Mouse (Mus musculus) adrenal gland, postnatal 25 days (tissue): Measurements from ENCODE around the gene Casr. TPM values are rescaled to one million over a fixed set of nuclear protein-coding genes. Genes with fewer than 3 reads are reported as not detected.

Experiments
- DNase-seq: peaks from one replicate; pipeline ENCODE4 v3.0.0; 2021; ENCODE audit warnings: mixed read lengths
- long read RNA-seq: library from polyadenylated mRNA; stranded (forward); transcript quantifications from one replicate; pipeline ENCODE4 v2.0.0, GENCODE M21; 2021
- total RNA-seq: library from RNA; stranded (reverse); gene quantifications from 2 replicates; pipeline ENCODE4 v1.2.3, GENCODE M21; 2021

The Casr gene
- not detected in 2 replicates for total RNA-seq
- long read RNA-seq = 0 reads

DNA sequence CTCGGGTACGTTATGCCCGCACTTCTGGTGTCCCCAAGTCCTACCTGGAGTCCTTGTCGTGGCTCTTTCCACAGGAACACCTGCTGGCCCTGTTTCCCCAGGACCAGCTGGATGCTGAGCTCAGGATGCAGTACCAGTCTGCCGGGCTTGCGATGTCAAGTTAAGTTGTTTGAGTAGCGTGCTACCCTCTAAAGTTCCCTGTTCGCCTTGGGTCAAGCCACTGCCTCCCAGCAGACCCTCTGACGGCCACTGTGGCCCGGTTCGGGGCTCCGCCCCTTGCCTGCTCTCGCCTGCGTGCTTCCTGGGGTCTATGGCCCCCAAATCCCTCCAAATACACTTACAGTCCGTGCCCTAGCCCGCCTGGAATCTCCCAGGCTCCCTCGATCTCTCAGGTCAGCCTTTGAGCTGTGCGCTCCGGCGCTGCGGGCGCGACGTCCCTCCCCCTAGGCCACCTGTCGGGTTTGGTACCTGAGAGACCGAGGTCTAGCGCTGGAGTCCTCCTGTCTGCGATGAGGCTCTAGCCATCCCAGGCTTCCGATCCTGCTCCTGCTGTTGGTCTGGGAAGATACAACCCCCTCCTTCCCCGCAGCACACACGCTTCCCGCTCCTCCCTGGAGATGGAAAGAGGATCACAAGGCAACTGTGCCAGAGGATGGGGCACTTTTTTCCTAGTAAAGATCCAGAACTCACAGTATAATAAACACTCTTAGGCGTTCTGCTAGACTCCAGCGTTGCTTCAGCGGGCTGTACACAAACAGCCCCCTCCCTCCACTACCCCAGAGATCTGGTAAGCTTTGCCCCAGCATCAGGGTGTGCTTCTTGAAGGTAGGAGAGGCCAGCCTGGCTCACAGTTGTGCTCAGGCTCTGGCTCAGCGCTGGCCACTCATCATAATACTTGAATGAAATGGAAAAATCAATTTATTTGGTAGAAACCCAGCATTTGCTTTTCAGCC is at the start of gene Casr:
Gene Casr, minus strand, starts transcription at position 756 of the 953 bp plus-strand sequence.
- DNase-seq = no peak

DNA sequence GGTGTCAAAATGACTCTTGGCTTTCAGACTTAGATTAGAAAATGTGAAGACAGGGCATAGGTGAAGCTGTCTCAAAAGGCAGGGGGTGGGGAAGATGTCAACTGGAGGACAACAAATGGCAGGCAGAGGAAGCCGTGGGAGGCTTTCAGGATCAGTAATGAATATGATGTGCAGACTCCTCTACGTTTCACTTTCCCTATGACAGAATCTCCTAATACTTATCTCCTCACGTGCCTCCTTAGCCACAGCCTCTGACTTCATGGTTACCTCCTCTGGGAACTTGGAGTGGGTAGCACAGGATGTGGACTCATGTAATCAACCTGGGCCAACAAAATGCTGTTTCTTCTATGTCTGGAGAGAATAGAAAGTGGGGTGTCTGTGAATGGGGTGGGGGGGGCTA is 40.7 kb upstream of the Casr start:
- no peak for DNase-seq

DNA sequence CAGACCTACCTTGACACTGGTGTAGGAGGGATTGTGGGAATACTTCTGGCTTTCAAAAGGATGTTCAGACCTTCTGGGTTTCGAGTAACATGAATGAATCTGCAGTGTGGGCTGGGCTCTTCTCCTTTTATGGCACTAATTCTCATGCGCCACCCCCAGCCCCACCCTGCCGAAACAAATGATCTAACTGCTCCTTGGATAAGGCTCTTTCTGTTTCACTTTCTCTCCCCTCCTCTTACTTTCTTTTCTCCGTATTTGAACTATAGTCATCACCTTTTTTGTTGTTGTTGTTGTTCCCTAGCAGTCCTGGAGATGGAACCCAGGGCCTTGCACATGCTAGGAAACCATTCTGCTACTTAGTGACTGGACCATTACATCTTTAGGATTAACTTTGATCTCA is 36.3 kb upstream of the Casr start:
- no peak for DNase-seq

DNA sequence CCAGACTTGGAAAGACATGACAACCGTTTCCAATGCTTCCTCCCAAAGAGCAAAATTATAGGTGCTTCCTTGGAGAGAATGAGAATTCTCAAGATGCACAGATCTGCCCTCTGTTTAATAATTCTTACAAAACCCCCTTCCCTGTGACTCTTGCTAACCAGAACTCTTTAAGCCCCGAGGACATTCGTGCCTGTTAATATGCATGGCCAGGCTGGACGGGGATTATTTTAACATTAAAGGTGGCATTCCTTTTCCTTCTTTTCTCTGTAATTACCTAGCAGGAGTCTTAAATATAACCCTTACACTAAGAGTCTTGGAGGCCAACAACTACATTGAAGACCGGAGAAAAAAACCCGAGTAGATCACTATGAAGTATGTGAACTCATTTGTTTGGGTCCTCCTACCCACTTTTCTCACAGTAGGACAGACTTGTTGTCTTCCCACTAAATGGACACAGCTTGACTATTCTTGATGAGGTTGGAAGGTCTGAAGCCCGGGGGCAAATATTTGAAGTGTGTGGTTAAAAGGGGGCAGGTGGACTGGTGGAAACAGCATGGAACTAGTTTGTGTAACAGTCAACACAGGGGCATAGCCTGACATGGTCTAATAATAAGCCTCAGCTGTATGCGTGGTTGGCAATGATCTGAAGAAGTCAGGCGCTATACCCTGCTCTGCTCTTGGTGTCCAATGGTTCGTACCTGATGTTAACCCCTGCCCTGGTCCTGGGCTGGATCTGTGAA is 34.9 kb upstream of the Casr start:
- no peak for DNase-seq

DNA sequence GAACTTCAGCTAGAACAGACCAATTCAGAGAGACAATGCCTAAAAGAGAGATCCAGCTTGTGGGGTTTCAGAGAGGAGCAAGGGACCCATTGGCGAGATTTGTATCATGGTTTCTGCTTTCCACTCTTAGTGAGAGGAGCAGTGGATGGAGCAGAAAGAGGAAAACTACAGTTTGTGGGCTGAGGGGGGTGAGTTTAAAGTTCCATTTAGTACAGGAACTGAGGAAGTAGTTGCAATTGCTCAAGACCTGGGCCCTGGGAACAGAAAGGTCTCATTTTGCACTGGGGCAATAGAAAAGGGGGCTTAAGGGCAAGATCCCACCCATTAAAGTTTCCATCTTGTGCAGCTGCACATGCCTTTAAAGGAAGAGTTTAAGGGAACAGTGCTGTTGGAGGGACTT is 28.0 kb upstream of the Casr start:
- no peak for DNase-seq

DNA sequence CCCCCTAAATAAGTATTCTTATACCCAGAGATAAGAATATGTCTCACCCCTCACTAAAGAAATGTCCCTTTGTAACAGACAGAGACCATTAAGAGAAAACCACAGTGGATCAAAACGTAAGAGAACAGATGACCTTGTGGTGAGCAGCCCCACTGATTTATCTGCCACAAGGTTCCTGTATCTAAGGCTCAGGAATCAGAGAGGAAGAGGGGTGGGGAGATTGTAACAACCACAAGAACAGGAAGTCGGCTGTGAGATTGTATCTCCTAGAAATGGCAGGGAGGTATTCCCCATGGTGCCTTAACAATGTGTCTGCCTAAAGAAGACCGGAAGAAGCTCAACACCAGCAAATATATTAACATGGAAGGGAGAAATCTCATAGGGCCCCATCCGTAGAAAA is 26.0 kb upstream of the Casr start:
- no peak for DNase-seq

DNA sequence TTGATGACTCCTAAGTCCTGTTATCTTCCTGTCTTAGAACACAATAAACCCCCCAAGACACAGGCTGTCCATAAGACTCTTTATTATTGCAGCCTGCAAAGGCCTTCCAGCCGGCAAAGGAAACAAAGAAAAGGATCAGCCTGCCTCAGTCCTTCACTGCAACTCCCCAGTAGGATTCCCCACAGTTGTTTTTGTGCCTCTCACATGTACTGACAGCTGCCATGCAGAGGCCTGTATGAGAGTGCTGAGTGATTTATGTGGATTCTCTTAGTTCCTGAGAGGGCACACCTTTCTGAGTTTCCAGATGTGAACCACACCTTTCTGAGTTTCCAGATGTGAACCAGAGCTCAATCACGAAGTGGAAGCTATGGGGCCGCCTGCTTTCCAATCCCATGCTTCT is 20.1 kb upstream of the Casr start:
- DNase-seq = no peak

DNA sequence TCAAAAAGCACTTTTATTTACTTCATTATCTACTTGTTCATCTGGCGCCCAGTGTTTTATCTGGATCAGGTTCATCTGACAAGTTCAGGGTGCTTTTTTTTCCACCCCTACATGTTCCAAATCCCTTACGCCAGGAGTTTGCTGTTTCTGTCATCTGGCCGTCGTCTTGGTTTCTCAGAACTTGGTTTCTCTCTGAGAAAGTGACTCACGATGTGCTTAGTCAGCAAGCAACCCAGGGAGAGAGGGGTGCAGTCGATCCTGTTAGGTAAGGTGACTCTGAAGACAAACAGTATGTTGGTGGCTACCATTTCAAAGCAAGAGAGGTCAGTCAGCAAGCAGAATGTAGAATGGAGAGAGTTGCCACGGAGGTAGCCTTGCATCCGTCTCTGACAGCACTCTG is 10.0 kb upstream of the Casr start:
- DNase-seq = no peak

DNA sequence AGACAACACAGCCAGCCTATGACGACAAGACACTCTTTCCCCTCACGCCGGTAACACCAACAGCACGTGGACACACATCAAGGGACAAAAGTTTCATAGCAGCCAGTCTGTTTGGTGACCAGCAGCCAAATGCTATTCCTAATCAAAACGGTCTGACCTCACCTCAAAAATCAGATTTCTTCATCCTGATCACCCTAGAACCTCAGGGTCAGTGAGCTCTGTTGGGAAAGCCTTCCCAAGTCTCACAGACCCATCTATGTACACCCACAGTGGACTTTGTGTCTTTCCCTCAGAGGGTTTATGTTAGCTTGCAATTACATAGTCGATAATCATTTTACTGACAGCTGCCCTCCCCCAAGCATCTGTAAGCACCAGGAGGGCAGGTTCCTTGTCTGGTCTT is 2.4 kb downstream of the Casr start:
- no peak for DNase-seq

DNA sequence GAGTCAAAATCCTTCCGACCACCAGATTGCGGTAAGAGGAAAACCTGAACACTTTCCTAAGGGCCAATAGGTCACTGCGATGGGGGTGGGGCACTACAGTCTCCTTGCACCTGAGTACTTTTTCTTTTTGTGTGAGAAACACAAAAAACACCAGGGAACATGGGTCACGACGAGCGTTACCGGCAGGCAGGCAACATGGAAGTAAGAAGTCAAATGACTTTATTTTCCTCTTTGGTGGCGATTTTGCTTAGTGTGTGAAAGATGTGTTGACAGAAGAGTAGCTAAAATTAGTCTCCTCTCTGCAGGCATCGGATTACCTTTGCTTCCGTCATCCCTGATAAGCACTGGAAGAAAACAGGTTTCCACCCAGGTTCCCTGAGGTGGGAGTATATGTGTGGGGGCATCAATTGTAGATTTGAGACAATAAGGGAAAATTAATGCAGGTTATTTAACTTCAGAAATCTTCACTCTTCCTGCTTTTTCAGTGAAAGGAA is 6.2 kb downstream of the Casr start:
- DNase-seq = no peak

DNA sequence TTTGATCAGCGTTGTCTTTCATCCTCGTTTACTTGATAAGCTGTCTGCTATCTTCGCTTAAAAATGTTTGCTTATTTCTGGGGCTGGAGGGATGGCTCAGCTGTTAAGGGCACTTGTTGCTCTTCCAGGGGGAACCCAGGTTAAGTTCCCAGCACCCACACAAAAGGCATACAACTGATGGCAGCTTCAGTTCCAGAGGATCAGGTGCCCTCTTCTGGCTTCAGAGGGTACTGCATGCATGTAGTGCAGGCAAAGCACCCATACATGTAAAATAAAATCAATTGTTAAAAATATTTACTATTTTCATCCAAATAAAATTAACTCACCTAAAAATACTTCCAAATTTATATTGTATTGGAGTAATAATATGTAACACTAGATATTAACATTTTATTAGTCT is 8.3 kb downstream of the Casr start:
- no peak for DNase-seq

DNA sequence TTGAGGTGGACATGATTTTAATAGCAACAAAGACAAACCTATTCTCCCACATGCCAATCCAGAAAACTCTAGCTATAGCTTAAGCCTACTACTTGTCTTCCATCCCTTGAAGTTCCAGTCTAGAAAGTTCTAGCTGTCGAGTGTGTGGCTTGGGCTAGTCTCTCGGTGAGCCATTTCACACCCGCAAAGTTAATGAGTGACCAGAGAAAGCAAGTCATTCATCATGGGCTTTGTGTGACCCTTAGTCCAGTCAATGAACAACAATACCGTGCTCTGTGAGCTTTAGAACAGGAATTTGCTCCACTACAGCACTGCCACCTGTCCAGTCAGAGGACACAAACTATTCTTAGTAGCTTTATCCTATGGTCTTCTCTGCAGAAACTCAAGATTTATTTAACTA is 16.6 kb downstream of the Casr start:
- no peak for DNase-seq

DNA sequence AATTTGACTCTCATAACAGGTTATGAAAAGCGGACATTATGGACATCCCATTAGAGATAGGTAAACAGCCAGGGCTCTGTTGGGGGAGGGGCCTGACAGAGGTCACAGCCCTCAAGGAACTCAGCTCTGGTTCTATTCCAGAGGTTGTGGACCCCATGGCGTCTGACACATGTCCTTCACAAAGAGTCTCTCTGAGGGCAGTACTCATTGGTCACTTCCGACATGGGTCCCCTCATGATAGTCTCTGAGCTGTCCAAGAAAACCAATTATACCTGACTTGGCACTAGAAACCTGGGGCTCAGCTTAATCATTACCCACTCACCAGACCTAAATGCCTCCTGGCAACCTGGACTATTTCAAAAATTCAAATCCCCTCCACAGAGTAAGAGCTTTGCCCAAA is 18.9 kb downstream of the Casr start:
- no peak for DNase-seq

DNA sequence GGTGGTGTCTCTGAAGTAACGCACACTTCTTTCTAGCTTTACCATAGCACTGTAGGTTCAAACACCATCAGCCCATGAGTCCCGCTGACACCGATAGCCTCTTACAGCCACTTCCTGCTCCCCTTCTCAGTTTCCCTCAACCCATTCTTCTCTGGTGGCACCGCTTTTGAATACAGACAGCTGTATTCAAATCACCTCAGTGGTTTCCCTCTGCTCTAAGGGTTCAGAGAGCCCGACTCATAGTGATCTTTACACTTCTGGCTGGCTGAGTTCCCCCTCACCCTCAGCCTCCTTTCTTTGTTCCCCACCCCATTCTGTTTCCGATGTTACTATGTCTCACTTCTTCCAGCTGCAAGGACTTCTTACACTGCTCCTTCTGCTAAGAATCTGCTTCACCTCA is 21.1 kb downstream of the Casr start:
- DNase-seq = no peak

DNA sequence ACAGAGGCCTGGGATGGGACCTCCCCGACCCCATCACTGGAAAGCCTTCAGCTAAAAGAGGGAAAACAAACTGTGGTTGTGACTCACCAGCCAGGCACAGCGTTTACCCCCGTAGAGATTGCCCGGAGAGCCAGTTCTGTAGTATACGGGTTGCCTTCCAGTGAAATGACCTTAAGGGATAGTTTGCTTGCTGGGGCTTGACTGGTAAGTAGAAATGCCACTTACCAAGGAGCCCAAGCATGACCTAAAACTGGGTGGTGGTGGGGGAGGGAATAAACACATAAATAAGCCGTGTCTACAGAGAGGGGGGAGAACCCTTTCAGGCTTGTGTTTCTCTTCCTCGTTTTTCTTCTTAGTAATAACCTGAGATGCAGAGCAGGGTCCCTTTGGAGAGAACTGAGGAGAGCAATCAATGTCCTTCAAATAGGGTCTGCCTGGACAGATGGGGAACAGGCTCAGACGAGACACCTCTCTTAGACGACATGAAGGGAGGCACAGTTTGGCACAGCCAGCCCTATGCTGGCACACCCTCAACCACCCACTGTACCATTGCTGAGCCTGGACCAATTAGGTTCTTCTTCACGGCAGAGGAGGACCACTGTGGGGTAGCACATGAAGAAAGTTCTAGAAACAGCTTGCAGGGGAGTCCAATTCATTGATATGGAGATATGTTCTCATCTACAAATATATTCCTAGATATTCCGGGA is 28.8 kb downstream of the Casr start:
- no peak for DNase-seq

DNA sequence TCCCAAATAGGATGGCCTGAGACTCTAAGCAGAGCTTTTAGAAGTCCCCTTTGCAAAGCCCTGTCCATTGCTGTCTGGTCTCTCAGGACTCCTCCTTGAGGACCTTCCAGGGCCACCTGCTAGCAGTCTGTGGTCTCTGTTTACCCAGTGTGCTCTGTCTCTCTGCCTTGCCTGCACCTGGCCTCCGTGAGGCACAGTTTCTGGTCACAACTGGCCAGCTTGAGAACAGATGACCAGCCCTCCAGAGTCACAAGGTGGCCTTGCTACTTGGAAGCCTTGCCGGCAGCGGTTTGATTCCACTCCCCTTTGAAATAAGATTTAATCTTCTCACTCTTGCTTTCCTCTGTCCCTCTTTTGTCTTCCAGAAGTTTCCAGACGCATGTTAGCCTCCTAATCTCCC is 29.9 kb downstream of the Casr start:
- DNase-seq = no peak

DNA sequence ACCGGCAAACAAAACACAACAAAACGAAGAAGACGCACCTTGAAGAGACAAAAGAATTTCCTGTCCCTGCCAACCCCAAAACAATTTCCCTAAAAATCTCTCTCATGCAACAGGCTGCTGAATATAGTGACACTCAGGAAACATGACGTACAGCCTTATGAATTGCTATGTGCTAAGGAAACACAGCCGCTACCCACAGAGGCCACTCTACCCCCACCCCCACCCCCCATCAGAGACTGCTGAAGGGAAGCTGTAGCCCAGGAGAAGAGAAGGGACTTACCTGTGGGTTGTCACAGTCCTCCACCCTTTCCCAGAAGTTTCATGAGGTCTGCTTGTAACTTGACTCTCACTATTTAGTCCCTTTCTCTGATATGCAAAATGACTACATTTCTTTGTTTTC is 30.3 kb downstream of the Casr start:
- no peak for DNase-seq

DNA sequence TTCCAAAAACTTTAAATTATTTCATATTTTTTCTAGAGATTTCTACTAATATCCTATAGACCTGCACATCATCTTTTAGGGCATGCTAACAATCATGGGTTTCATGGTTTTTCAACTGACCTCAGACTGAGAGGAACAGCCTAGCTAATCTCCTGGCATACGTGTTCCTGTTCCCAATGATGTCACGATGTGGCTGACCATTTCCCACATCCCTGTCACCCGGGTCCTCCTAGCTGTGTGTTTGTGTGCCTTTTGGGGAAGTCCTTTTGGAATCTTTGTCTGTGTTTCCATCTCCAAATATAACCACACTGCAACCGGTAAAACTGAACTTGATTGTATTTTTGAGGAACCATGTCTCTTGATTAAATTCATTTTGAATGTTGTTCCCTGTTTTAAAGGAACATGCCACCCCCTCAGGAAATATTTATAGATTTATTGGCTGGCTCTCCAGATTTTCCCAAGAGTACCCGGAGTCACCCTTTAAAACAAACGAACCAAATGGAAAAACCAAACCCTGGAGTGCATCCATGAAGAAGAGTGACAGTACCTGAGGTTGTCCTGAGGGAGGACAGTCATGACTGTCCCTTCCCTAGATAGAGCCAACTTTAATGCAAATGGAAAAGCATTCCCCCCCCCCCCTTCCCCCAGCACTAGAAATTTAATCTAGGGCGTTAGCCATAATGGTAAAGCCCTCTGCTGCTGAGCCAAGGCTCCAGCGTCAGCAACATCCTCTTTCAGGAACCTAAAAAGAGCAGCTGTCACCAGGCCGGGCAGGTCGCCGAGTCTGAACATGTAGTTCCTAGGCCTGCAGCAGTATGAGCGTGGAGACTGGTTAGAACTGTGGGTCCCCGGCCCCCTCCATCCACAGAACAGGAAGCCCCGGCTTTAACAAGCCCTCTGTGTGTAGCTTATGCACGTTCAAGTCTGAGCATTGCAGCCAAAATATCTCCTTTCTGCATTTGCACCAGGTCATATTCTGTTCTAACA is 31.1 kb downstream of the Casr start:
- no peak for DNase-seq

DNA sequence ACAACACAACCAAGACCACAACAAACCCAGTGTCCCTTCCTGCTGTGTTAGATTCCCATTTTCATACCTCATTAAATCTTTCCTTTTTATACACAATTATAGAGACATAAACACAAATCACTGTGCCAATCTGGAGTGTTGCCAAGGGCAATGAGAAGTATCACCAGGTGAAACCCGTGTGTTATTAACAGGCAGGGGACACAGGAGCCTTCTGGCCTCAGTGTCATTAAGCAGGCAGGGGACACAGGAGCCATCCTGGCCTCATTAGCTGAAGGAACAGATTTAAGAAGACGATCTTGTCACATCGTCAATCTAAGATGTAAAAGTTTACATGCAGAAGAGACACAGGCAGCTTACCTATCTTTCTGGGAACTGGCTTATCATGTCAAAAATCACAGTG is 33.1 kb downstream of the Casr start:
- DNase-seq = no peak

DNA sequence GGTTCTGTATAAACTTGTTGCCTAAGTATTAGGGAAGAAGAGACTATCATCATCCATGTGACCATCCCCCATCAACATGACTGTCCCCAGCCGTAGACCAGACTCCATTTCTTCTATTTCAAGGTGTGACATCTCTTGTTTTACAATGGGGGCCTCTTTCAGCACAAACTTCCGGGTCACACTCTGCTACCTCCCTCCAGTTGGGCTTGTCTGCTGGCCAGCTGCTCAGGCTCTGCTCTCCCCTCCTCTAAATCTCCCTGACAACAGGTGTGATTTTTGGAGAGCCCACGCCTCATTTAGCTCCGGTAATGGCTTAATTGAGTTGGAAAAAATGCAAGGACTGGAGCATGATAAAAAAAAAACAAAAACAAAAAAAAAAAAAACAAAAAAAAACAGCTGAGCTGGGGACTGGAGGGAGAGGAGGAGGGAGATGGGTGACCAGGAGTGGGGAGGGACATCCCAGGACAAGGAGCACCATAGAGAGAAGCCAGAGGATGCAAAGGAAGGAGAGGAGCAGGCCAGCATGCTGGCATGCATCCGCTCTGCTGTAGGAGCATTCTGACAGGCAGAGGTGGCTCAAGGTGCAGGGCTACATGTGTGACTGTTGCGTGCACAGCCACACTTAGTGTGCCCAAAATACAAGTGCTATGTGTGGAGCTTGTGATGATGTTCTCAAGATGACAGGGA is 35.2 kb downstream of the Casr start:
- no peak for DNase-seq

DNA sequence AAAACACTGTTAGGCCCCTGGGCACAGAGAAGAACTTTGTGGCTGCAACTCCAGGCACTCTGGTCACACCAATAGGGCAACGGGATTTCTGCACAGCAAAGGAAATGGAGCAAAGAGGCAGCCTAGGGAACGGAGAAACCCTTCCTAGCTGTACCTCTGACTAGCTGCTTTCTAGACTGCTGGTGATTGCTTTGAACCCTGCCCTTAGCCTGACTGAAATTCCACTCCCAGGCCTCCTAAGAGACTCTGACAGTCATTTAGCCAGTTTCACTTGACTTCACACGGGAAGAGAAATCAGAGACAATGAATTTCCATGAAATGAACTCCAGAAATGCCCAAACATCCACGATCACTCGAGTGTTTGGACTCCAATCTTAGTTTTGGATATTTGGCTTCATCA is 38.8 kb downstream of the Casr start:
- no peak for DNase-seq
